Mouse (Mus musculus): ENCODE results near the gene Tfr2. TPM values are rescaled to one million over a fixed set of nuclear protein-coding genes. Genes with fewer than 3 reads are reported as not detected.

Tfr2 gene
- polyA plus RNA-seq, 1 experiment = 5.4 TPM

DNA sequence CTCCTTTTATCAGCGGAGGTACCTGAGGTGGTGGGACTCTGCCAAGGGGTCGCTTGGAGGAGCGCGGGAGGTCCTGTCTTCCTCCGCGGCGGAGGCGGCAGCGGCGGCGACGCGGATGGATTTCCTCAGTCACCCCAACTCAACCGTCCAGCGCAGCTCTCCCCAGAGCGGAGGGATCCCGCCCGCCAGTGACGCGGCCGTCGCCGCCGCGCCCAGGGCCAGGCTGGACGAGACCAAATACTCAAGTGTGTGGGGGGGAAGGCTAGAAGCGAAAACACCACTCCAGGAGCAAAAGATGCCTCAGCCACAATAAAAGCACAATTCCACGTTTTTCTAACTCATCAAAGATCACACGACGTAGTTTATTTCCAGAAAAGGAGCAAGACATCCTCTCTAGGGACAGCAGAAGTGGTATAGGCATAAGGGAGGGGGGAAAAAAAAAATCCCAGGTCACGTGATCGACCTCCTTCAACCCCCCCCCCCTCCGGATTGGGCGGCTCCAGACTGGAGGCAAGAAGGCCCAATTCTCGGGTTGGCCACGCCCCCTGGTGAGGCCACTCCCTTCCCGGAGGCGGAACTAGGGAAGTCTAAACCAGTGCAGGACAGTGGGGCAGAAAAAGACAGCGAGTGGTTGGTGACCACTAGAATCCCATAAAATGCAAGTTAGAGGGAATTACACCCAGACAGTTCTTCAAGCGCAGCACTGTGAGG lies 36.4 kb upstream of the Tfr2 start, which contains the start of the genes Epo and Gnb2:
Gene Epo (minus strand): TSS at position 126 of the 711 bp plus-strand sequence.
Gene Gnb2 (minus strand): TSS at position 394 of the 711 bp plus-strand sequence.
- peaks cover 4% of the 10 kb centered on the region for H3K36me3 ChIP-seq (ENCODE audit: control insufficient read depth, insufficient read depth, low read length, poor library complexity, severe bottlenecking)
- H3K27me3 ChIP-seq (ENCODE audit: control insufficient read depth, insufficient read depth, low read length, poor library complexity, severe bottlenecking) = no peaks in the 10 kb centered on the region
- no peaks in the 10 kb centered on the region for H3K9me3 ChIP-seq (replicated peaks; ENCODE audit: control insufficient read depth, insufficient read depth, low read length, poor library complexity, severe bottlenecking)
- peak within 1 kb of the TSS; percentile 75 for H3K9ac ChIP-seq (ENCODE audit: low read depth, poor library complexity, severe bottlenecking)
- peak within 1 kb of the TSS; percentile 91 for H3K4me3 ChIP-seq (ENCODE audit: low read depth, low read length)
- TF ChIP-seq POLR2A (IDR thresholded peaks at IDR 0.05; ENCODE audit: insufficient read depth, low read length) (peak; percentile 64), CTCF (IDR thresholded peaks at IDR 0.05; ENCODE audit: low read depth, low read length) (no peak), EP300 (IDR thresholded peaks at IDR 0.05; ENCODE audit: insufficient read depth, low read depth, low read length) (peak; percentile 84)
- H3K4me1 ChIP-seq (ENCODE audit: control insufficient read depth, insufficient read depth, low read length) = no peaks in the 10 kb centered on the region
- 0 out of 2 replicates have a peak within 1 kb of the TSS, but pooled peaks have one; percentile 42 for H3K27ac ChIP-seq (ENCODE audit: insufficient read depth, low read length)

DNA sequence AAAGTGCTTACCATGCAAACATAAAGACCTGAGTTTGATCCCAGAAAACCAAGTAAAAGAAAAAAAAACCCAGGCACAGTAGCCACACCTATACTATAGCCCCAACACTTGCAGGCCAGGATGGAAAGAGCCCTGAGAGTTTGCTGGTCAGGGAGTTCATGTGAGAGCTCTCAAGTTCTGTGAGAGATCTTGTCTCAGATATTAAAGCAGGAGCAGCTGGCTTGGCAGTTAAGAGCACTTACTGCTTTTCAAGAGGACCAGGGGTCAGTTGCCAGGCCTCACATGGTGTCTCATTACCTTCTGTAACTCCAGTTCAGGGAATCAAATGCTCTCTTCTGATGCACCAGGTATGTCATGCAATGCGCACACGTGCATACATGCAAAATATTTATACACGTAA lies 34.9 kb upstream of the Tfr2 start:
- Histone ChIP-seq H3K9me3 (replicated peaks; ENCODE audit: control insufficient read depth, insufficient read depth, low read length, poor library complexity, severe bottlenecking) (no peaks in the 10 kb centered on the region), H3K27me3 (ENCODE audit: control insufficient read depth, insufficient read depth, low read length, poor library complexity, severe bottlenecking) (no peaks in the 10 kb centered on the region), H3K27ac (ENCODE audit: insufficient read depth, low read length) (no peak overlapping the region), H3K36me3 (ENCODE audit: control insufficient read depth, insufficient read depth, low read length, poor library complexity, severe bottlenecking) (no peaks in the 10 kb centered on the region), H3K4me3 (ENCODE audit: low read depth, low read length) (no peak overlapping the region), H3K9ac (ENCODE audit: low read depth, poor library complexity, severe bottlenecking) (no peak overlapping the region), H3K4me1 (ENCODE audit: control insufficient read depth, insufficient read depth, low read length) (no peaks in the 10 kb centered on the region)
- TF ChIP-seq CTCF (IDR thresholded peaks at IDR 0.05; ENCODE audit: low read depth, low read length) (no peak), POLR2A (IDR thresholded peaks at IDR 0.05; ENCODE audit: insufficient read depth, low read length) (no peak), EP300 (IDR thresholded peaks at IDR 0.05; ENCODE audit: insufficient read depth, low read depth, low read length) (no peak)

DNA sequence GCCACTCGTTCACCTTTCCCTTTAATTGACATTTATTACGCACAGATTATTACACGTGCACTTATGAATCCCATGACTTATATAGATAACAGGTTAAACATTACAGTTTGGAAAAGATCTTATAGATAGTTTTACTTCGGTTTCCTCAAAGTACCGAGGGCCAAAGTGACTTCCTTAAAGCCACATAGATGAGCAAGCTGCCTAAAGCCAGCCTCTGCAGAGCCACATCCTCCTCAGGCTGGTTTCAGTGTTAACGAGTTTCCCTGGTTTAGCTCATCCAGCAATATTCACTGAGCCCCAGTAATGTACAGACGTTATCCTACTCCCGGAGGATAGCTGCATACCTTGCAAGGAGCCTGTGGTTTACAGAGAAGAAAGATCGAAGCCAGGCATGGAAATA lies 34.3 kb upstream of the Tfr2 start:
- no peaks in the 10 kb centered on the region for H3K27me3 ChIP-seq (ENCODE audit: control insufficient read depth, insufficient read depth, low read length, poor library complexity, severe bottlenecking)
- H3K9me3 ChIP-seq (replicated peaks; ENCODE audit: control insufficient read depth, insufficient read depth, low read length, poor library complexity, severe bottlenecking) = no peaks in the 10 kb centered on the region
- H3K27ac ChIP-seq (ENCODE audit: insufficient read depth, low read length) = no peak overlapping the region
- TF ChIP-seq EP300 (IDR thresholded peaks at IDR 0.05; ENCODE audit: insufficient read depth, low read depth, low read length) = no peak
- no peak for TF ChIP-seq CTCF (IDR thresholded peaks at IDR 0.05; ENCODE audit: low read depth, low read length)
- no peak for TF ChIP-seq POLR2A (IDR thresholded peaks at IDR 0.05; ENCODE audit: insufficient read depth, low read length)
- H3K36me3 ChIP-seq (ENCODE audit: control insufficient read depth, insufficient read depth, low read length, poor library complexity, severe bottlenecking) = no peaks in the 10 kb centered on the region
- H3K4me1 ChIP-seq (ENCODE audit: control insufficient read depth, insufficient read depth, low read length) = no peaks in the 10 kb centered on the region
- no peak overlapping the region for H3K4me3 ChIP-seq (ENCODE audit: low read depth, low read length)
- H3K9ac ChIP-seq (ENCODE audit: low read depth, poor library complexity, severe bottlenecking) = no peak overlapping the region

DNA sequence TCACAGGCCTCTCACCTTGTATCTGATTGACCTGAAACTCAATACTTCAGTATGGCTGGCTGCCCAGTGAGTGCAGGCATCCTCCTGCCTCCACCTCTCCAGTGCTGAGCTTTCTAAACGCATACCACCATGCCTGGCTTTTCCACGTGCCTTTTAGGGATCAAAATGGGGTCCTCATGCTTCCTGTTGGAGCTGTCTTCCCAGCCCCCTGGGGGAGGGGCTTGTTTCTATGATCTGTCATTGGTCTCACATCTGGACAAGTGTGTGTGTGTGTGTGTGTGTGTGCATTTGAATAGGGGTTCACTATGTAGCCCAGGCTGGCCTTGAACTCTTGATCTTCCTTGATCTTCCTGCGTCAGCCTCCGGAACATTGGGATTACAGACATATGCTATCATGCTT lies 32.2 kb upstream of the Tfr2 start:
- H3K27me3 ChIP-seq (ENCODE audit: control insufficient read depth, insufficient read depth, low read length, poor library complexity, severe bottlenecking) = no peaks in the 10 kb centered on the region
- no peak overlapping the region for H3K27ac ChIP-seq (ENCODE audit: insufficient read depth, low read length)
- TF ChIP-seq CTCF (IDR thresholded peaks at IDR 0.05; ENCODE audit: low read depth, low read length) (no peak), EP300 (IDR thresholded peaks at IDR 0.05; ENCODE audit: insufficient read depth, low read depth, low read length) (no peak), POLR2A (IDR thresholded peaks at IDR 0.05; ENCODE audit: insufficient read depth, low read length) (no peak)
- no peak overlapping the region for H3K9ac ChIP-seq (ENCODE audit: low read depth, poor library complexity, severe bottlenecking)
- H3K36me3 ChIP-seq (ENCODE audit: control insufficient read depth, insufficient read depth, low read length, poor library complexity, severe bottlenecking) = no peaks in the 10 kb centered on the region
- H3K9me3 ChIP-seq (replicated peaks; ENCODE audit: control insufficient read depth, insufficient read depth, low read length, poor library complexity, severe bottlenecking) = no peaks in the 10 kb centered on the region
- no peaks in the 10 kb centered on the region for H3K4me1 ChIP-seq (ENCODE audit: control insufficient read depth, insufficient read depth, low read length)
- no peak overlapping the region for H3K4me3 ChIP-seq (ENCODE audit: low read depth, low read length)

DNA sequence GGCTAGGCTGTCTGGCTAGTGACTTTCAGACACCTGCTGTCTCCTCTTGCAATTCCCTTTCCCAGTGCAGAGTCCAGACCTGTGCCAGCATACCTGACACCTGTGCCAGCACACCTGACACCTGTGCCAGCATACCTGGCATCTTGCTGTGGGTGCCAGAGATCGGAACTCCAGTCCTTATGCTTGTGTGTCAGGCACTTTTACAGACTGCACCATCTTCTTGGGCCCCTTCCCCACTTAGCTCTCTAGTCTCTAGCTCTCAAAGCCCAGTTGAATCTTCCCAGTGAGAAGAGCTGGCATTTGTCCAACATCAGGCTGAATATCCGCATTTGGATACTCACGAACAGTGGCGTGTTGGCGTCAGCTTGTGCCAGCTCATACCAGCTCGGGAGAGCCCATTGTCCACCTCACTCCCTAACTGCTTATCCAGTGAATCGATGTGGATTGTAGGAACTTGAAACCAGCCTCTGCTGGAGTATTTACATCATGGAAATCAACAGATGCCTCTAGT lies 30.3 kb upstream of the Tfr2 start:
- H3K4me3 ChIP-seq (ENCODE audit: low read depth, low read length) = no peak overlapping the region
- no peaks in the 10 kb centered on the region for H3K4me1 ChIP-seq (ENCODE audit: control insufficient read depth, insufficient read depth, low read length)
- H3K27ac ChIP-seq (ENCODE audit: insufficient read depth, low read length) = no peak overlapping the region
- no peaks in the 10 kb centered on the region for H3K36me3 ChIP-seq (ENCODE audit: control insufficient read depth, insufficient read depth, low read length, poor library complexity, severe bottlenecking)
- H3K9ac ChIP-seq (ENCODE audit: low read depth, poor library complexity, severe bottlenecking) = no peak overlapping the region
- H3K27me3 ChIP-seq (ENCODE audit: control insufficient read depth, insufficient read depth, low read length, poor library complexity, severe bottlenecking) = no peaks in the 10 kb centered on the region
- no peaks in the 10 kb centered on the region for H3K9me3 ChIP-seq (replicated peaks; ENCODE audit: control insufficient read depth, insufficient read depth, low read length, poor library complexity, severe bottlenecking)
- TF ChIP-seq EP300 (IDR thresholded peaks at IDR 0.05; ENCODE audit: insufficient read depth, low read depth, low read length) (no peak), POLR2A (IDR thresholded peaks at IDR 0.05; ENCODE audit: insufficient read depth, low read length) (no peak), CTCF (IDR thresholded peaks at IDR 0.05; ENCODE audit: low read depth, low read length) (no peak)

DNA sequence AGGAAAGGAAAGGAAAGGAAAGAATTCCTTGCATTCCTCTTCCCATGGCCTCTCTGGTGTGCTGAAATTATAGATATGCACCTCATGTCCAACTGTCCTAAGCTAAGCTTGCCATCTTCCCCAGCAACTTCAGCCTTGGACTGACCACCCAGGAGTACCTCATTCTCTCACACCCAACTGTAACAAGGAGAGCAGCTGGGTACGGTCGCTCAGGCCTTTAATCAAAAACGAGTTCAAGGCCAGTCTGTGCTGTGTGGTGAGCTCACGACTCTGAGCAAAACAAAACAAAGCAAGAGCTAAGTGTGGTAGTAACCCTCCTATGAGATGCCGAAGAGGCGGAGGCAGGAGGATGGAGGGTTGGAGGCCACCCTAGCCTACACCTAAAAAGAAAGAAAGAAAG lies 28.6 kb upstream of the Tfr2 start:
- TF ChIP-seq POLR2A (IDR thresholded peaks at IDR 0.05; ENCODE audit: insufficient read depth, low read length) (no peak), CTCF (IDR thresholded peaks at IDR 0.05; ENCODE audit: low read depth, low read length) (no peak), EP300 (IDR thresholded peaks at IDR 0.05; ENCODE audit: insufficient read depth, low read depth, low read length) (no peak)
- Histone ChIP-seq H3K9me3 (replicated peaks; ENCODE audit: control insufficient read depth, insufficient read depth, low read length, poor library complexity, severe bottlenecking) (no peaks in the 10 kb centered on the region), H3K27me3 (ENCODE audit: control insufficient read depth, insufficient read depth, low read length, poor library complexity, severe bottlenecking) (no peaks in the 10 kb centered on the region), H3K4me1 (ENCODE audit: control insufficient read depth, insufficient read depth, low read length) (no peaks in the 10 kb centered on the region), H3K4me3 (ENCODE audit: low read depth, low read length) (no peak overlapping the region), H3K9ac (ENCODE audit: low read depth, poor library complexity, severe bottlenecking) (no peak overlapping the region), H3K27ac (ENCODE audit: insufficient read depth, low read length) (no peak overlapping the region), H3K36me3 (ENCODE audit: control insufficient read depth, insufficient read depth, low read length, poor library complexity, severe bottlenecking) (no peaks in the 10 kb centered on the region)
